Mouse (Mus musculus) embryonic facial prominence, embryonic 13.5 days (tissue): ENCODE measurements around the gene E130218I03Rik. TPM values are rescaled to one million over a fixed set of nuclear protein-coding genes. Genes with fewer than 3 reads are reported as not detected.
"Not testable (repeated sequence)": the region's sequence is repeated elsewhere in the genome, so short reads cannot be mapped to it uniquely, and the experiment has no call there.

Experiments
- ATAC-seq: fragments of 200-750 bp; cut with Nextera tagmentation; 2 replicates; pipeline ENCODE4 v1.8.0; 2017; ENCODE audit warnings: low read depth; ENCODE audit not compliant: insufficient number of reproducible peaks, insufficient read depth, low FRiP score, low TSS enrichment
- H3K27ac ChIP-seq: fragments of 300-500 bp; sonication (generic); 2 replicates; pipeline ENCODE4 v1.5.1; 2015; ENCODE audit warnings: moderate library complexity, mild to moderate bottlenecking, inconsistent platforms
- H3K27me3 ChIP-seq: fragments of 300-500 bp; sonication (generic); 2 replicates; pipeline ENCODE4 v1.6.1; 2015; ENCODE audit warnings: mild to moderate bottlenecking, inconsistent platforms
- H3K36me3 ChIP-seq: fragments of 300-500 bp; sonication (generic); 2 replicates; pipeline ENCODE4 v1.6.1; 2015; ENCODE audit warnings: mild to moderate bottlenecking, inconsistent platforms
- H3K4me1 ChIP-seq: fragments of 300-500 bp; sonication (generic); 2 replicates; pipeline ENCODE4 v1.6.1; 2015; ENCODE audit warnings: inconsistent platforms
- H3K4me2 ChIP-seq: fragments of 300-500 bp; sonication (generic); 2 replicates; pipeline ENCODE4 v1.6.1; 2015; ENCODE audit warnings: moderate library complexity, mild to moderate bottlenecking, inconsistent platforms
- H3K4me3 ChIP-seq: fragments of 300-500 bp; sonication (generic); 2 replicates; pipeline ENCODE4 v1.5.1; 2015; ENCODE audit warnings: mild to moderate bottlenecking, inconsistent platforms
- H3K9ac ChIP-seq: fragments of 300-500 bp; sonication (generic); 2 replicates; pipeline ENCODE4 v1.6.1; 2015; ENCODE audit warnings: mild to moderate bottlenecking, inconsistent platforms
- H3K9me3 ChIP-seq: fragments of 300-500 bp; sonication (generic); 2 replicates; pipeline ENCODE4 v1.6.1; 2016; ENCODE audit warnings: inconsistent platforms
- WGBS: fragments of 180-500 bp; shearing (Covaris S2); methylation state at CpG from one replicate; pipeline ENCODE4 v1.1.7; 2015; ENCODE audit warnings: mixed read lengths; 5-methylcytosine and 5-hydroxymethylcytosine counted together
- polyA plus RNA-seq: library from polyadenylated mRNA; unstranded; fragments of >200 nt; fragmentation: Nextera tagmentation; extraction: Ambion mirVana; gene quantifications from 2 replicates; pipeline ENCODE4 v1.2.1, GENCODE M21; 2015

The E130218I03Rik gene
- polyA plus RNA-seq, 1 experiment from 2014 or later = 0.72 TPM

DNA sequence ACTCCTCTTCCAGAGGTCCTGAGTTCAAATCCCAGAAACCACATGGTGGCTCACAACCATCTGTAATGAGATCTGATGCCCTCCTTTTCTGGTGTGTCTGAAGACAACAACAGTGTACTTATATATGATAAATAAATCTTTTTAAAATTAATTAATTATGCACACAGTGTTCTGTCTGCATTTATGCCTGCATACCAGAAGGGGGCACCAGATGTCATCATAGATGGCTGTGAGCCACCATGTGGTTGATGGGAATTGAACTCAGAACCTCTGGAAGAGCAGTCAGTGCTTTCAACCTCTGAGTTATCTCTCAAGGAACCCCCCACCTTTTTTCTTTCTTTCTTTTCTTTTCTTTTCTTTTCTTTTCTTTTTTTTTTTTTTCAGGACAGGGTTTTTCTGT lies 26.2 kb downstream of the E130218I03Rik start:
- not testable (repeated sequence) for ATAC-seq, H3K9me3 ChIP-seq, H3K27me3 ChIP-seq, H3K9ac ChIP-seq, H3K4me2 ChIP-seq, H3K4me3 ChIP-seq, H3K36me3 ChIP-seq, H3K27ac ChIP-seq
- H3K4me1 ChIP-seq = peaks cover 12% of the 10 kb centered on the region; the same call in 1 of the 2 replicates

DNA sequence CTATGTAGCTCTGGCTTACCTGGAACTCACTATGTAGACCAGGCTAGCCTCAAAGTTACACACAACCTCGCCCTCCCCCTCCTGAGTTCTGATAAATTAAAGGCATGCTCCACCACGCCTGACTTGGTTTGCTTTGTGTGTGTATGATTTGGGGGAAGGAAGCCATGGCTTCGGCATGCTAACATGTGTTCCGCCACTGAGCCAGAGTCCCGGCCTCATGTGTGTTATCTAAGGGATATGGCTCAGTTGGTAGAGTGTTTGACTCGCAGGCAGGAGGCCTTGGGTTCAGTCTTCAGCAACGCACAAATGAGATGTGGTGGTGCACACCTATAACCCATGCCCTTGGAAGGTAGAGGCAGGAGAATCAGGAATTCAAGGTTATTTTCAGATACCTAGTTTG lies 28.5 kb downstream of the E130218I03Rik start:
- Histone ChIP-seq H3K4me3 (no peak overlapping the region), H3K4me2 (no peak overlapping the region), H3K9ac (no peak overlapping the region), H3K36me3 (peaks cover 14% of the 10 kb centered on the region), H3K27ac (no peak overlapping the region), H3K9me3 (no peaks in the 10 kb centered on the region), H3K4me1 (peaks cover 12% of the 10 kb centered on the region; the same call in 1 of the 2 replicates), H3K27me3 (no peaks in the 10 kb centered on the region)
- no peak for ATAC-seq
- 87% methylated on average over 7 of the region's 7 CpGs for WGBS

DNA sequence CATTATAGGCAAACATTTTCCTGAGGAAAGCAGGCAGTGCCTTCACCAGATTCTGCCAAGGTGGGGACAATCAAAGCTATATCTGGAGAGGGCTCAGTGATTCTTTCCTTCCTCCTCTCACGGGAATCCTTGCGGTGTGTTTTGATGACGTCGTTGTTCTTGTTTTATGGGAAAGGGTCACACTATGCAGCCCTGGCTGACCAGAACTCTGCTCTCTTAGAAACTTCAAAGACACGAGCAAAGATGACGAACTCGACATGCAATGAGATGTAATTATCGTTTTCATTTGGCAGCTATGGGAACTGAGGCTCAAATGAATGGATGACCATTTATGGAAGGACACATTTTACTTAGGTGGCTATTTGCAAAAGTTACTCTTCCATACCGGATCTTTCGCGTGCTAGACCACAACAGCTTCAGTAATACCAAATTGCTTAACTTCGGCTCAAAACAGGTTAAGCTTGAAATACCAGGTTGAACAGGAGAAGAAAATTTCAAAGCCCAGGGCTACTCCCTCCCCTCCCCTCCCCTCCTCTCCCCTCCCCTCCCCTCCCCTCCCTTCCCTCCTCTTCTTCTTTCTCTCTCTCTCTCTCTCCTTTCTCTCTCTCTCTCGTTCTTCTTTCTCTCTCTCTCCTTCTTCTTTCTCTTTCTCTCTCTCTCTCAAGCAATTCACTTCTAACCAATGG lies 29.4 kb downstream of the E130218I03Rik start:
- Histone ChIP-seq H3K9me3 (no peaks in the 10 kb centered on the region), H3K9ac (no peak overlapping the region), H3K36me3 (peaks cover 23% of the 10 kb centered on the region), H3K4me3 (peak overlapping the region; percentile 18), H3K4me1 (peaks cover 12% of the 10 kb centered on the region; the same call in 1 of the 2 replicates), H3K27ac (no peak overlapping the region), H3K27me3 (no peaks in the 10 kb centered on the region), H3K4me2 (peak overlapping the region; percentile 52)
- 24% methylated on average over 12 of the region's 13 CpGs for WGBS
- no peak for ATAC-seq

DNA sequence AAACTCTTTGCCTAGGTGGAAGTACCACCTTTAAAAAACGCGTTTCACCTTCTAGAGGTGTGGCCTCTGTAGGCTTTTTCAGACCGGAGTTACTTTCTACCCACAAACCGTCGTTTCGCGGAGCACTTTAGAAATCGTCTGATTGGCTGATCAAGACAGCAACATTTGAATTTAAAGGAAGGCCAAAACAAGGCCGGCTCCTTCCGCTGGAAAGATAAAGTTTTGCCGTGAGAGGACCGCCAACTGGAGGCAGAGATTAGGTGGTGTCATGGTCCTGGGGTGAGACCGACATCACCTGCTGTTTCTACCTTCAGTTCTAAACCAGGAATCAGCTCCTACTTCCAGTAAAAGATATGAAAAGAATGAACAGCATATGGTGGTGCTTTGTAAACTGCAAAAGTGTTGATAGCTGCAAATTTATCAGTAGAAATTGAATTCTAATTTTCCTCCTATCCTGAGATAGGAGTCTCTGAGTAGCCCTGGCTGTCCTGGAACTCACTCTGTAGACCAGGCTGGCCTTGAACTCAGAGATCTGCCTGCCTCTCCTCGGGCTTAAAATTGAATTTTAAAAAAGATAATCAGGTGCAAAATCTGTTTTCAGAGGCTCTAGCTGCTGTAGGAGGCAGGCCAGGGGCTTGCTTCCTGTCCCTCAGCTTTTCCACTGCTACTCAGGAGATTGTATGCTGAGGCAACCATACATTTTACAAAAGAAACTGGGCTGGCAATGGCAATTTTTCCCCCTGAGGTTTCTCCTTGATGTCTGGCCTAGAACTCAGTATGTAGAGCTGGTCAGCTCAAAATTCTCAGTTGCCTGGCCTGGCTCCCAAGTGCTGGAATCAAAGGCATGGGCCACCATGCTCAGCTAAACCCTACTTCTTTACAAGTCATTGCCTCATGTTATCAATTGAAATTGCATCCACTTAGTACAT lies 30.2 kb downstream of the E130218I03Rik start:
- no peak overlapping the region for H3K9ac ChIP-seq
- H3K4me1 ChIP-seq = peaks cover 12% of the 10 kb centered on the region; the same call in 1 of the 2 replicates
- H3K9me3 ChIP-seq = no peaks in the 10 kb centered on the region
- no peak overlapping the region for H3K27ac ChIP-seq
- peaks cover 29% of the 10 kb centered on the region for H3K36me3 ChIP-seq
- peak overlapping the region; percentile 52 for H3K4me2 ChIP-seq
- WGBS = 4% methylated on average over 14 of the region's 14 CpGs
- H3K4me3 ChIP-seq = peak overlapping the region; percentile 18
- no peak for ATAC-seq
- no peaks in the 10 kb centered on the region for H3K27me3 ChIP-seq

DNA sequence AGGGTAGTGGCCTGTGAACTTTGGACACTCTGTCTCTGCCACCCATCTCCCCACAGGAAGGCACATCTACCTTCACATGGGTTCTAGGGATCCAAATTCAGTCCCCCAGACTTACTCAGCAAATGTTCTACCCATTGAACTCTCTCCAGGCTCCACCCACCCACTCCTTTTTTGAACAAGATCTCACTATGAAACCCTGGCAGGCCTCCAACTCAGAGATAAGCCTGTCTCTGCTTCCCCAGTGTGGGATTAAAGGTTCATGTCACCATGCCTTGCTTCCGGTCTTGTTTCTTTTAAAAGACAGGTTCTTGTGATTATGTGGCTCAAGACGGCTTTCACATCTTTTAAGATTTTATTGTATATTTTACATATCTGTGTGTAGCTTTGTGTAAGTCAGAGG lies 41.5 kb downstream of the E130218I03Rik start:
- ATAC-seq = no peak
- Histone ChIP-seq H3K4me2 (no peak overlapping the region), H3K4me1 (peaks cover 20% of the 10 kb centered on the region), H3K36me3 (peaks cover 43% of the 10 kb centered on the region), H3K27ac (no peak overlapping the region), H3K27me3 (no peaks in the 10 kb centered on the region), H3K9me3 (no peaks in the 10 kb centered on the region), H3K9ac (no peak overlapping the region), H3K4me3 (no peak overlapping the region)
- WGBS = 90% methylated on average over 2 of the region's 2 CpGs

DNA sequence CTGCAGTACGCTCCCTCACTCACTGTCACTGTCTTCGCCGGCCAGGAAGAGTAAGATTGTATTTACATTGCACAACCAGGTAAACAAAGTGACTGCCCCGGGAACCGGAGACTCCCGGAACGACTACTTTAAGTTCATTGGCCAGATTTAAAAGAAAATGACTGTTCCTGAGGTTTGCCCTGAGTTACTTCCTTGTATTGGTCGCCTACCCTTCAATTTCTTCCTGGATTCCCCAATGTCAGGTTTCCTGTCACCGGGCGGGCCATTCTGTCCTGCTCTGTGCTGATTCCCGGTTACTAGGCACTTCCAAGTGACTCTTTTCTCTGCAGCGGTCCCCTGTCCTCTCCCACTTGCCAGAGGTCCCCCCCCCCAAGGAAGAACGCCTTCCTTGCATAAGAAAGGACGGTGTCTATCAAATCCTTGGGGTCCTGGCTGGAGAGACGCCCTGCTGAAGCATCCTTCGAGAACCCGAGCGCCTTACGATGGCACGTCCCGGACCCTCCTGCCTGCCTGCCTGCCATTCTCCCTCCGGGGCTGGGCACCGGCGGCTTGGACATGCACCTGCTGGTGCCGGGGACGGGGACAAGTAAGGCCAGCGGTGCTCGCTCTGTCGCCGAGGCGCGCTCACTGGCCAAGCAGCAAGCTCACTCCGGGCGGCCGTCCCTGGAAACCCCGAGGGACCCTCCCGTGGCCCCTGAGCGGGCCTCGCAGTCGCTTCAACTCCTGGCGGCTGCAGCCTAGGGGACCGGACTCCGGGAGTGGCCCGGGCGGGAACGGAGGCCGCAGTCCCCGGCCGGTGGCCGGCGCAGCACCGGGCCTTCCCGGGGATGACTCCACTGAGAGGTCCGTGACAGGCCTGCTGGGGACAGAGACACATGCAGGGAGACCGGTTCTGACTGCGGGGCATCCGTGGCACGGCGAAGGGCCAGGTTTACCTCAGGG lies 43.0 kb downstream of the E130218I03Rik start:
- peak overlapping the region; percentile 100 for H3K4me3 ChIP-seq
- H3K9me3 ChIP-seq = no peaks in the 10 kb centered on the region
- peak; percentile 21; the same call in 1 of the 2 replicates for ATAC-seq
- peak overlapping the region; percentile 99 for H3K9ac ChIP-seq
- H3K36me3 ChIP-seq = peaks cover 29% of the 10 kb centered on the region
- 3% methylated on average over 59 of the region's 59 CpGs for WGBS
- no peaks in the 10 kb centered on the region for H3K27me3 ChIP-seq
- H3K4me1 ChIP-seq = peaks cover 20% of the 10 kb centered on the region
- H3K4me2 ChIP-seq = peak overlapping the region; percentile 91
- peak overlapping the region; percentile 100 for H3K27ac ChIP-seq

DNA sequence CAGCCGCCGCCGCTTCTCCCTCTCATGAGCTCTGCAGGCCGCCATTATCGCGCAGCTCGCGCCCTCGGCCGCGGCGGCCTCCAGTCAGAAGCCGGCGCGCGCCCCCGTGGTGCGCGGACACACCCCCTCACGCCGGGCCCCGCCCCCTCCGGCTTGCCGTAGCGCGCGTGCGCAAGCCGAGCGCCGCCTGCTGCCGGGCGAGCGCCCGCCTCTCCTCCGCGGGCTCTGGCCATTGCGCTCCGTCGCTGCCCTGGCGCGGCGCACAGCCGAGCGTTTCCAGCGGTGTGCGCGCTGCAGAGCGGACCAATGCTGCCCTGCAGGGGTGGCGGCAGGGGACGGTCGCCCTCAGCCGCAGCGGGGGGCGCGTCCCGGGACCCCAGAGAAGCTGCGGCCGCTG lies 43.7 kb downstream of the E130218I03Rik start:
- Histone ChIP-seq H3K4me3 (peak overlapping the region; percentile 100), H3K9ac (peak overlapping the region; percentile 99), H3K4me1 (peaks cover 20% of the 10 kb centered on the region), H3K27ac (peak overlapping the region; percentile 100), H3K27me3 (no peaks in the 10 kb centered on the region), H3K36me3 (peaks cover 23% of the 10 kb centered on the region), H3K4me2 (peak overlapping the region; percentile 91), H3K9me3 (no peaks in the 10 kb centered on the region)
- under 1% methylated on average over 57 of the region's 59 CpGs for WGBS
- peak; percentile 94 for ATAC-seq

DNA sequence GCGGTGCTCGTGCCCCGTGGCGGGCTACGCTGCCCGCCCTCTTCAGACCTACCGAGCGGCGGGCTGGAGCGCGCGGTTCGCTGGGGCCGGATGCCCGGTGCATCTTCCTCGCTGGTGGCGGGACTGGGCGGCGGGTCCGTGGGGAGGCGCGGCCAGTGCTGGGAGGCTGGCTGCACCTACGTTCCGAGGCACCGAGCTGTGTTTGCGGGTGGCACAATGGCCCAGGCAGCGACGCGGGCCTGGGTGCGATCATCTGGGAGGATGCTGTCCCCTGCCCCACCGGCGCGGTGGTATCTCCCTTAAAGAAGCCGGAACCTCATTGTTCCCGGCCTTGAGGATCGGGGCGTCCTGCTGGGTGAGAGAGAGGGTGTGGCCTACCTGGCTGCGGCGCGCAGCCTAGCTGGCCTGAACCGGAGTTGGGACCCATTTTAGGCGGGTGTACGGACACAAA lies 44.1 kb downstream of the E130218I03Rik start, which contains the start of gene Pdik1l:
Gene Pdik1l (minus strand): TSS at position 321 of the 451 bp plus-strand sequence.
- H3K4me1 ChIP-seq = peaks cover 20% of the 10 kb centered on the region
- WGBS = under 1% methylated on average over 43 of the region's 43 CpGs

DNA sequence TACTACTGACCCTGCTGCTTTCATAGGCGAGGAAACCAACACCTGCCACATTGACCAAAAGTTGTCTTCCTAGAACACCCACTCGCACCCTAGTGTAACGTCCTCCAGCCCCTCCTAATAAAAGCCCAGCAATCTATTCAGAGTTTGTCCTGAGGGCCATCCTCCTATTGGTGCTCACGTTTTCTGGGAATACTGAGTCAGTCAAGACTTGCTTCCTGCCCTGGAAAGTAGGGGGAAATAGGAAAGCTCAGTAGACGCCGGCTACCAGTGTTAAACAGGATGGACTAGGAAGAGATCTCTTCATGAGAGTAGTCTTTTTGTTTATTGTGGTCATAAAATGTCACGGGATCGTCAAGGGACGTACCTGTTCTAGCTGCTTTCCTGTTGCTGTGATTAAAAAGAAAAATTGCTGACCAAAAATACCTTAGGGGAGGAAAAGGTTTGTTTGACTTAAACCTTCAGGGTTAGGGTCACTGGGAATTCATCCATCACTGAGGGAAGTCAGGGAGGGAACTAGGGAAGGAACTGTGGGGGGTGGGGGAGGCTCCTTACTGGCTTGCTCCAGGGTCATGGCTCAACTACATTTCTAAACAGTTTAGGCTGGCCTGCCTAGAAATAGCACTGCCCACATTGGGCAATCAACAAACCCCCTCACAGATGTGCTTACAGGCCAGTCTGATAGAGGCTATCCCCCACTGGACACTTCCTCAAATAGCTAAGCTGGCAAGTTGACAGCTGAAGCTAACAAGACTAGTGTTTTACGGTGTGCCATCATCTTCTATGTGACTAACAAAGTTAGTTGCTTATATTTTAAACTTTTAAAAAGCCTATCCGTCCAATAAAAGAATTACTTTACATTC lies 45.2 kb downstream of the E130218I03Rik start:
- WGBS = 46% methylated on average over 11 of the region's 11 CpGs
- Histone ChIP-seq H3K27me3 (0 out of 2 replicates have a peak, but pooled peaks cover 10% of the 10 kb centered on the region), H3K4me1 (peaks cover 20% of the 10 kb centered on the region), H3K4me3 (peak overlapping the region; percentile 100), H3K27ac (peak overlapping the region; percentile 100), H3K4me2 (peak overlapping the region; percentile 91), H3K9ac (peak overlapping the region; percentile 99), H3K9me3 (no peaks in the 10 kb centered on the region), H3K36me3 (peaks cover 9% of the 10 kb centered on the region)
- no peak for ATAC-seq

More for the DNA sequence above, 44.1 kb downstream of the E130218I03Rik start, which contains the start of gene Pdik1l:
- Histone ChIP-seq H3K27ac (peak within 1 kb of the TSS; percentile 100), H3K4me2 (peak within 1 kb of the TSS; percentile 91), H3K9ac (peak within 1 kb of the TSS; percentile 99), H3K4me3 (peak within 1 kb of the TSS; percentile 100), H3K36me3 (peaks cover 19% of the 10 kb centered on the region), H3K27me3 (0 out of 2 replicates have a peak, but pooled peaks cover 2% of the 10 kb centered on the region), H3K9me3 (no peaks in the 10 kb centered on the region)
- ATAC-seq = peak; percentile 78

DNA sequence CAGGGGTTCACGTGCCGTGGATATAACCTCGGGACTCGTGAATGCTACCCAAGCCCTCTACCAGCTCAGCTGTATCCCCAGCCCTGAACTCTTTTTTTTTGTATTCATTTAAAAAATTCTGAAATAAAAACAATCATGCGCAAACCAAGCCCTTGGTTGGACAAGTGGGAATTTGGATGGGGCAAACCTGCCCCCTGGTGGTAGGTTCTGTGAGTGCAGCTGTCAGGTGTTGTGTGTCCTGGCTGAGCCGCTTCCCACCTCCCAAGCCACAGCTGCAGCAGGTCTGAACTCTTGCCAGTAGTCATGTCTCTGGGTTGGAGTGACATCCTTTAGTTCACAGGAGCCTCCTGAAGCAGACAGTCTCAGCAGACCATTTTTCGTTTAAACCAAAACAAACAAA lies 48.6 kb downstream of the E130218I03Rik start:
- Histone ChIP-seq H3K9me3 (peaks cover 4% of the 10 kb centered on the region; the same call in 1 of the 2 replicates), H3K4me2 (no peak overlapping the region), H3K9ac (no peak overlapping the region), H3K27ac (no peak overlapping the region), H3K27me3 (0 out of 2 replicates have a peak, but pooled peaks cover 15% of the 10 kb centered on the region), H3K36me3 (no peaks in the 10 kb centered on the region), H3K4me3 (no peak overlapping the region), H3K4me1 (peaks cover 9% of the 10 kb centered on the region)
- no peak for ATAC-seq
- 19% methylated on average over 7 of the region's 7 CpGs for WGBS
